Mouse (Mus musculus) E14TG2a.4 (cell line): ENCODE data around the gene Gm20498.

Experiments
- CTCF ChIP-seq: conservative IDR thresholded peaks from 2 replicates; pipeline ENCODE4 v1.5.1; 2014; ENCODE audit warnings: low read length
- NANOG ChIP-seq: IDR thresholded peaks from 2 replicates; pipeline ENCODE4 v1.6.1; 2014; ENCODE audit warnings: borderline replicate concordance, low read length, mixed read lengths
- POU5F1 ChIP-seq: IDR thresholded peaks from 2 replicates; pipeline ENCODE4 v1.6.1; 2014; ENCODE audit warnings: low read length, borderline replicate concordance

GRCm38 (mm10) chr12:81547163-81547562, 14.5 kb upstream of the Gm20498 start:
- no peak for TF ChIP-seq CTCF
- TF ChIP-seq POU5F1 = no peak
- no peak for TF ChIP-seq NANOG
